Mouse (Mus musculus): Measurements from ENCODE around the gene Xpnpep2.
A peak's percentile ranks its signal among the peaks of the same experiment; 100 is the strongest.

The Xpnpep2 gene

DNA sequence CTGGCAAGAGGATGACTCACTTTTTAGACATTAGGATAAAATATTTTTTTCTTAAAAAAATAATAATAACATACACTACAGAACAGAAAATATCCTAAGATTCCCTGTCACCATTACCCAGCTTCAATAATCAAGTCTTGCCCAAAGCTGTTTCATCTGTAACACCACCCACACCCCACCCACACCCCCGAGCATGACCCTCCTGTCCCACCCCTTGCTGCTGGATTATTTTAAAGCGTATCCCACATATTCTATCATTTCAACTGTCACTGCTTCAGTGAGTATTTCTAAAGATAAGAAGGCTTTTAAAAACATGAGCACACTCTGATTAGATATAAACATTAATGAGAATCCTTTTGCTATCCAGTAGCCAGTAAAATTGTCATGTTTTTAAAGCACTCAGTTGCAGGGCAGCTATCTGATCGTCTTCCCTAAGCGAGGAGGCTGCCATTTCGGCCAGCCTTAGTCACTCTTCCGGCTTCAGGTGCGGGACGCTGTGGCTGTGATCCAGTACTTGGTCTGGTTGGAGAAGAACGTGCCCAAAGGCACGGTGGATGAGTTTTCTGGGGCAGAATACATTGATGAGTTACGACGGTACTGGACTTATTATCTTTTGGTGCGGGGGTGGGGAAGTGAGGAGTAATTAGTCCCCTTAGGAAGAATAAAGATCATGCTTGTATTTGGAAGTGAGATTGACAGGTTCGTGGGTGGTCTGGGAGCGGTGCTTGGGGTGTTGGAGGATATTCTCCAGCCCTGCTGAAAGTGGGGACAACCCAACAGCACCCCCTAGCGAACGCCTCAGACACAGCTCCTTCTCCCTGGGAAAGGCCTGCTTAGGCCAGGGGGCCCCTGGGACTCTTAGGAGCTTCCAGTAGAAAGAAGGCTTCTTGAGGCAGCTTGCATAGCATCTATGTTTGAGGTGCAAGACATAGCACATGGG is 15.9 kb downstream of the Xpnpep2 start:
- DNase-seq (ENCODE audit: low read depth, low spot score): no peak

DNA sequence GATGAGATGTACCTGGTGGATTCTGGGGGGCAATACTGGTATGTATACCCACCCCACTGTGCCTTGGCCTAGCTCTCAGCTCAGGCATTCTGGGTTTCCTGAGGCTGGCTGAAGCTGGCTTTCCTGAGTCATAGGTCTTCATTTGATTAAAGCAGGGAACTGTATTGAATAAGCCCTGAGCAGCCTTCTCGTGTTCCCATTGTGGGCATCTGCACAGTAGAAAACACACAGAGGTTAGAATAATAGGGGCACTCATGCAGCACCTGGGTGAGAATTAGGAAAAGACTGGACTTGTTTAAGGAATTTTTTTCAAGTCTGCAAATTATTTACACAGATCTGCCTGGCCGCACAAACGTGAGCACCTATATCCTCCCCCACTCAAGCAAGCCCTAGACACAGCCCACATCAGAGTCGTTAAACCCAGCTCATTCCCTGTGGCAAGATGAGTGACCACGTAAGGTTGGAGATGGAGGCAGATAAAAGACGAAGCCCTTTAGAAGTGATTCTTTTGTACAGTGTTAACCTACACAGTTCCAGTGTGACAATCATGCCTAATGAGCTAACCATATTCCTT is 18.5 kb downstream of the Xpnpep2 start:
- DNase-seq (ENCODE audit: low read depth, low spot score): no peak

DNA sequence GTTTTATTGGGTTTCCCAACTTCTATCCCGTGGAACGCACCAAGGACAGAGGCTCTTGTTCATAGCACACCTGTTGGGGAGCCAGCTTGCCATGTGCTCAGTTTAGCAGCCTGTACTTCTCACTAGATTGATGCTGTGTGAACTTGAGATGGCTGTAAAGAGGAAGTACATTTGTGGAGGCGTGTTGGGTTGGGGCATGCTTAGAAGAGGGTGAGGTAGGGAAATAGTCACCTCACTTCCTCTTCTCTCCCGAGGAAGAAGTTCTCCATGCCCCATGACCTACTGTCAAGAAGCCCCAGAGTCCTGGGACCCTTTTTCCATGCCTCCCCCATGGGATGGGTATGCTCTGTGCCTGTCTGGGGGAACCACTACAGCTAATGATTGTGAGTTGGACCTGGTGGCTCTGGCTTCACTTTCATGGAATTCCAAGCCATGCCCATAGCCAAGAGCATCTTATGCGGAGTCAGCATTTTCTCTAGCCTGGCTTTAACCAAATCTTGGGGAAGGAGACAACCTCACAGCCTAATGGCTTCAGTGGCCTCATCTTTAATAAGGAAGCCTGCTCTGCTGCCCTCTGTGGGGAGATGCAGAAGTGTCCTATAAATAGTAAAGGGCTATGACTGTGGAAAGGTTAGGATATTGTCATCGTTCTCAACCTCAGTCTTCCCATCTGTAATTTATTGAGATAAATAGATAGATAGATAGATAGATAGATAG is 19.1 kb downstream of the Xpnpep2 start:
- DNase-seq (ENCODE audit: low read depth, low spot score): no peak

DNA sequence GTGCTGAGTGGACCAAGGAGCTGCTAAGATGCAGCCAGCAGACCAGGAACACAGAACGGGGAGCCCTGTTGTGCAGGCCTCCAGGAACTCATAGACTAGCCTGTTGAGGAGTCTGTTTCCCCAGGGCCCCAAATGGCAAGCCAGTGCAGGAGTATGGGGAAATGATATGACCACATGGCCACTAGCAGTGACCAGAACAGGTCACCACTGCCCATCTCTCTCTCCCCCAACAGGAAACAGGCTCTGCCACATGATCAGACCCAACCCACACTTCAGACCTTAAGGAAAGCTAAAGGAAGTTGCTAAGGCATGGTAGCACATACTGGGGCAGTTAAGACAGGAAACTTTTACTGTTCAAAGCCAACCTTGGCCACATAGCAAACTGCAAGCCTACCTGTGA is 20.6 kb downstream of the Xpnpep2 start:
- no peak for DNase-seq (ENCODE audit: low read depth, low spot score)

DNA sequence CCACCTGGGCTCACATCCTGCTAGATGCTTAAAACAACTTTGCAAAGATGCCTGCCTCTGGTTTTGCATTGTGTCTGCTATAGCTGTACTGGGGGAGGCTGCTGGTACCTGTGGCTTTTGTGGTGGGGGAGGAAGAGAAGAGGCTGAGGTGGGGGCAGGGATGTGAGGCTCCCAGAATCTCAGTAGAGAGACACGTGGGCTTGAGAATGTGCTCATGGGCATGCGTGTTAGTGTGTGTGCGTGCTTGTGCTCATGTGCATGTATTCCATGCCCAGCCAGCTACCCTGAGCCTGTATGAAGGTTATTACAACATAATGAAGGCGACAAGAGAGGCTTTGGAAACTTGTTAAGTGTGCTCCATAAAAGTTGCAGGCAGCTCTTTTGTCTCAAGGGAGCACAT is 28.4 kb downstream of the Xpnpep2 start:
- no peak for DNase-seq (ENCODE audit: low read depth, low spot score)

DNA sequence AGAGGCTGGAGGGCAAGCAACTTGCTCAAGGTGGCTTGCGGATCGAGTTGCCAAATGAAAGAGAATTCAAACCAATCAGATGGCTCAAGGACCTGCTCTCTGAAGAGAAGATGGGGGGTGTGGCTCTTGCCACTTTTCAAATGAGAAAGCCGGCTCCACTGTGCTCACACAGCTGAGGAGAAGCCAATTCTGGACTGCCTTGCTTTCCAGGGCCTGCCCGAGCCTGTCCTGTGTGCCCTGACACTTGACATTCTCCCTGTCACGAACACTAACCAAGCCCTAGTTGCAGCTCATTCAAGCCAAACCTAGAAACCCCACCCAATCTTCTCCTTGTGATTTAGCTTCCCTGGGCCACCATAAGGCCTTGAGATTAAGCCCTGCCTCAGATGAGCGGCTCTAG is 29.5 kb downstream of the Xpnpep2 start:
- DNase-seq (ENCODE audit: low read depth, low spot score): no peak

DNA sequence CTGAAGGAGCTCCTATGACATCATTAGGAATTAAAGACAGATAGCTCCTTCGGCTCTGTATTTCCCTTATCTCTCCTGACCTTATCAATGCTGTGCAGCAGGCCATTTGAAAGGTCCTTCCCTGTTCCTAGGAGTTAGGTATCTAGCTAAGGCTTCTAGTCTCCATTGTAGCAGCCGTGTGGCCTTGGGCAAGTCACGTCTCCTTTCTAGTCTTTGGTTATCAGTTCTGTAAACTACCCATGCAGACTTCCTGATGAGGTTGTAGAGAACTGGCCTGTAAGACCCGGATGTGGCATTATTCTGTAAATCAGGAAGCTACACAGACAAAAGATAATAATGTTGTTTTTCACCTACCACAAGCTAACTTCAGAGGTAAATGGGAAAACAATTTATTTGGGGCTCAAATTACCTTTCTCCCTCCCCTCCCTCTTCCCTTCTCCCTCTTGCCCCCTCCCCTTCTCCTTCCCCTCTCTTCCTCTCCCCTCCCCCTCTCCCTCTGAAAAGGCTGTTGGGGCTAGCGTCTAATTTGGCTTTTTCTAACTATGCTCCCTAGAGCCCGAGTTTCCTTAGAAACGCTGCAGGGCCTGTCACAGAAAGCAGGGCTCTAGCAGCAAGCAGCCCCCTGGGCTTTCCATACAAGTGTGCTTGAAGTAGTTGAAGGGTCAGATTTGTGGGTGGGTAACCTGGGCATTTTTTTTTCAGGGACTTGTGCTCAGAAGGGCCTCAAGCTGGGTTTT is 30.2 kb downstream of the Xpnpep2 start:
- no peak for DNase-seq (ENCODE audit: low read depth, low spot score)

DNA sequence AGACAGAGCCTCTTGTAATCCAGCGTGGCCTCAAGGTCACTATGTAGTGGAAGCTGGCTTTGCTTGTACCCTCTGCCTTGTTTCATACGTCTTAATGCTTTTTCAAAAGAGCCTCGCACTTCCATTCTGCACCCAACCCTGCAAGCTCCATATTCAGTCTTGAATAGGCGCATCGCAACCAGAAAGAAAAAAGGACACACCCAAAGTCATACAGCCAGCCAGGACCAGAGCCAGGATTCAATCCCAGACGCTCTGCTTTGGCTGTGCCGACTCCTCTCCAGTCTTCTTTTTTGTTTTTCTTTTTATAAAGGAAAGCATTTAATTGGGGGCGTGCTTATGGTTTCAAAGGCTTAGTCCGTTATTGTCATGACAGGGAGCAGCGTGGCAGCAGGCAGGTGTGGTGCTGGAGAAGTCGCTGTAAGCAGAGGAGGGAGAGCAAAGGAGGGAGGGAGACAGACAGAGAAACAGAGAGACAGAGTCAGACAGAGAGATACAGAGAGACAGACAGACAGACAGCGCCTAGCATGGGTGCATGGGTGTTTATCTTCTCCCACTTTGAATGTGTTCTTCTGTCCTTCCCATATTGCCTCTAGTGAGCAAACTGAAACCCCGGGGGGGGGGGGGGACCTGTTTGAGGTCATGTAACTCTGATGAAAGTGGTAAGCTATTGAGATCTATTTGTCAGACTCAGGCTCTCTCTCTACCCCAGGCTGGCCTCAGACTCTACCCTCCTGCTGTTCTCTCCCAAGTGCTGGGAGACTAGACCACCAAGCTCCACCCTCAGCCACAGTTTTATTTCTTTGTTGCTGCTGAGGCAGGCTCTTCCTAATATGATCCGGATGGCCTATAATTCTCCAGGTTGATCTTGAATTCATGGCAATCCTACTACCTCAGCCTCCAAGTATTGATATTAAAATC is 31.1 kb downstream of the Xpnpep2 start:
- no peak for DNase-seq (ENCODE audit: low read depth, low spot score)

DNA sequence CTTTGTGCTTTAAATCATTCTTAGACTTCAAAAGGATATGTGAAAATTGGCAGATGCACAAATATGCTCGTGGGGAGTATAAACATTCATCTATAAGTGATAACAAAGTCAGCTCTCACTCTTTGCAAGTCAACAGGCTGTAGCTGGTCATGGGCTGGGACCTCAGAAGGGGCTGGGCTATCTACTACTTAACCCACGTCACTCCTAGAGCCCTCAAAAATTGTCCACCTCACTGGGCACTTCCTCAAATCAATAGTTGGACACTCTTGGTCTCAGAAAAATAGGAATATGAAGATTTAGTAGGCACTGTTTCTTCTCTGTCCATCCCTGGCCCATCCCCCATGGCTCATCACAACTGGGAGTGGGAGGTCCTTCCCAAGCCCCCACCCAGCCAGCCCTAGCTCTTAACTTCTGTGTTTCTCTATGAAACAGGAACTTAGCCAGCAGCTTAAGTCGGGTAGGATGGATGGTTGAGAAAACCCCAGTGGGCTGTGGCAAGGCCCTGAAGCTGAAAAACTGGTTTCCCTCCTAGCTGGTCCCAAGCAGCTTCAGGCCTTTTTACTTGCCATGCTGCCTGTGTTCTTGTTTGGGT is 31.9 kb downstream of the Xpnpep2 start:
- DNase-seq (ENCODE audit: low read depth, low spot score): no peak

DNA sequence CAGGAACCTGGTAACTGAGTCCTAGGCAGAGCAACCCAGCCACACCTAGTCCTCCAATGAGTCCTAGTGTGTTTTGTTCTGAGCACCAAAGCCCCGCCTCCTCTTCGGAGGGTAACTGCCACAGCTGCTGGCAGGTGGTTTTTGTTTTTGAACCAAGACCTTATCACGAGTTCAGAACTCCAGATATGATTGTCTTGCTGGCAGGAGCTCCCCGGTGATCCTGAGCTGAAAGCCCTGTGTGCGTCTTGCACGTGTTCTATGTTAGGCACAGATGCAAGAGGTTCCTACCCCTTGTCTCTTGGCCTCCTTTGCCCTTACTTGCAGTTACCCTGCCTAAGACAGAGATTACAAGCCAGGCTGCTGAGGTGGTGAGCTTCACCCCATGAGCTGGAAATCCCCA is 33.0 kb downstream of the Xpnpep2 start:
- no peak for DNase-seq (ENCODE audit: low read depth, low spot score)

DNA sequence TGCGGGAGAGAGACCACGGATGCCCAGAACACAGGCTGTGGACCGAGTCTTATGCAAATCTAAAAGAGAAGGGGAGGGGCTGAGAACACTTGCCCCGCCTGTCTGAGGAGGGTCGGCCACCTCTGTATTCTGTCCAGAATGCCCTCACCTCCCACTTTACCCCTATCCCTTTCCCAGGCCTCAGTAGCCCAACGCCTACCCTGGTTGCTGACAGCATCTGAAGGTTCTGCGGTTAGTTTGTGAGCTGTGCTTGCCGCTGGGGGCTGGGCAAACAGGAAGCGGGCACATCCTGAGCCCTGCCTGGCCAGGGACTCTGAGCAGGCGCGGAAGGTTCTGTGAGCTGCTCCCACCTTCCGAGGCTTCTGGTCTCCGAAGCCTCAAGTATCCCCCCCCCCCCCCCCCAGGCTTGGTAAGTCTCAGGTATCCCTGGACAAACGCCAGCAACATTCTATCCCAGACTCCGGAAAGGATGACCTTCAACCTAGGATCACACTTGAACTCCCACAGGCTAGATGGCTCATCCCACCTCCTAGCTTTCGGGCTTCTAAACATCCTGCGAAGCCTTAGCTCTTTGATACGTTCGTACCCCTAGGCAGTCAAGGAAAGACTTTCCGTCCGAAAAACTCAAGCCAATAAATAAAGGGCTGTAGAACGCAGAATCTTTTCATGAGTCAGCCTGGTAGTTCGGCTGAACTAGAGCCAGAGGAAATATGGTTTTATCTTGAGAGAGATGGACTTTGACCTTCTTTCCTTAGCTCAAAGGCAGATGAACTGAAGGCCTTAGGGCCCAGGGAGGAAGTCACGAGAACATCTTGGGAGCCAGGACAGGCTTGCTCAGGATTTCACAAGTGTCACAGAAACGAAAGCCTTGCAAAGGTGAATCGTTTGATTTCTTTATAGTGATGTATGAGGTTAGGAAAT is 35.1 kb downstream of the Xpnpep2 start:
- DNase-seq (ENCODE audit: low read depth, low spot score): no peak

DNA sequence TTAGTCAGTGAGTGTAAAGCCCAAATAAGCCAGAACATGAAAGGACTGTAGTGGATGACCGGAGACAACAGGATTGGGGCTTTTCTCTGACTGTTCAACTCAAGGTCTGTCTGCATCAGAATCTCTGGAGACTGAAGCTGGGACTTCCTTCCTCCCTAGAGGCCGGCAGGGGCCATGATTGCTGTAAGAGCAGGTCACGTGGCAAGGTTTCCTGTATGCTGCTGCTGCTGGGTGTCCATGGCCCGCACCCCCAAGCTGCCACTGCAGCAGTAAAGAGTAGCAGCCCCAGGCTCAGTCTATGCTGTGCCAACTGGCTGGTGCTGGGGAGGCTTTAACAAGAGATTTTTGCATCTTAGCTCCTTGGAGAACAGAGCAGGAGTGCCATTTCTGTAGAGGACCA is 37.7 kb downstream of the Xpnpep2 start, which contains the start of gene Sash3:
TSS of gene Sash3 (plus strand) at position 175 of the 400 bp plus-strand sequence.
- no peak for DNase-seq (ENCODE audit: low read depth, low spot score)

DNA sequence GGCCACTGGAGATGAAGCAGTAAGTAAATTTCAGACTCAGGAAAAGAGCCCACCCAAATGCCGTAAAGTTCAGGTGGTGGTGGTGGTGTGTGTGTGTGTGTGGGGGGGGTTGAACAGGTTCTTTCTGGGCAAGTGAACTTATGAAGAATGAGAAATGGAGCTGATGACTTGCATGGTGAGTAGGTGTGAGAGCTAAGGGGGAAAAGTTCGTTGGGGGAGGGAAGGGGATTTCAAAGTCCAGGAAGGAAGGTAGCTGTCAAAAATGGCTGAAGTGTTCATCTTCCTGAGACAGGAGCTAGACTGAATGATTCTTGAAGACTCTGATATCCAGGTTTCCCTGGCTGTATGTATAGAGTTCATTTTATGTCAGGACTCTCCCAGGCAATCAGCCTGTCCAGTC is 38.7 kb downstream of the Xpnpep2 start:
- DNase-seq (ENCODE audit: low read depth, low spot score): no peak

DNA sequence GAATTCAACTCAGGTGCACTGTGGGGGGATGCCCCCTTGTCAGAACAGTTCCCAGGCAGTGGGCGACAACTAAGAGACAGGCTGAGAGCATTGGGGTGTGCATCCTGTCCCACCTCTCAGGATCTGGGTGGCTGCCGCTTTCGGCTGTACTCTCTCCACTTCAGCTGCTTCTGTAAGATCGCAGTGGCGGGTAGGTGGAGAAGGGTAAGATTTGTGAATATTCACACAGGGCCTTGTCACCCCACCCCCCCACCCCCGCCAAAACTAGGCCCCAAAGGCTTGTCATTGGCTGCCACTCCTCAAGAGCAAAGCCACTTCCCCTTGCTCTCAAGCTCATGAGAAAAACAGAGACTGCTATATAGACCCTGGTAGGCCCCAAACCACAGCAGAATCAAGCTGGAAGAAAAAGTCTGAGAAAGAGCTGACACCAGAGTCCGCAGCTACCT is 39.2 kb downstream of the Xpnpep2 start:
- no peak for DNase-seq (ENCODE audit: low read depth, low spot score)

DNA sequence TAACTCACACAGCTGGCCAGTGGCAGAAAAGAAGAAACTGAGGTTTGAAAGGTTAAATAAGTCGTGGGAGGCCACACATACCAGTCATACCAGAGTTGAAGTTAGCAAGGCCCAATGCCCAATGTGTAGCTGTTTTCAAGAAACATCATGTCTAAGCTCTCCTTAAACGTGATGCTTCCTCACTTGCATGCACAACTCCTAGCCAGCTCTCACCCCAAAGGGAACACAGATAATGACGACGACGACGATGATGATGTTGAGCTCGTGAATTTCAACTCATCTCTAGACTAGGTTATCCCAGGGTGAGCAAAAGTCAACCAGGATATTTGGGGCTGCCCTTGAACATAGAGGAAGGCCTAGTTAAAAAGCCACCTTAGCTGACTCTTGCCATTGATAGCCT is 43.6 kb downstream of the Xpnpep2 start:
- DNase-seq (ENCODE audit: low read depth, low spot score): no peak

DNA sequence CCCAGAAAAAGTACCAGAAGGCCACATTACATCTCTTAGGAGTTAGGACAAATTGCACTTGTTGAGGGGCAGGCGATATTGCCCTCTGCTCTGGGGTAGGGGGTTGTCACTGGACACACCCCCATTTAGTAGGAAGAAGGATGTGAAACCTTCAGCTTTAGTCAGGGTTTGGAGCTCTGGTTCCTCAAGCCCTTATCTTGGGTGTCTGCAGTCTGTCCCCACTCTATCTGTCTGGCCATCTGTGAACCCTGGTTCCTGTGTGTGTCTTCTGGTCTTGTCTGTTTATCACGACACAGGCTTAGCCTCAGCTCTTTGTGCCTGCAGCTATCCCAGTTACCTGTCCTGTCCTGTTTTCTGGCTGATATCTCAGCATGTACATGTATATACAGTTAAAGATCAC is 44.9 kb downstream of the Xpnpep2 start:
- DNase-seq (ENCODE audit: low read depth, low spot score): no peak

DNA sequence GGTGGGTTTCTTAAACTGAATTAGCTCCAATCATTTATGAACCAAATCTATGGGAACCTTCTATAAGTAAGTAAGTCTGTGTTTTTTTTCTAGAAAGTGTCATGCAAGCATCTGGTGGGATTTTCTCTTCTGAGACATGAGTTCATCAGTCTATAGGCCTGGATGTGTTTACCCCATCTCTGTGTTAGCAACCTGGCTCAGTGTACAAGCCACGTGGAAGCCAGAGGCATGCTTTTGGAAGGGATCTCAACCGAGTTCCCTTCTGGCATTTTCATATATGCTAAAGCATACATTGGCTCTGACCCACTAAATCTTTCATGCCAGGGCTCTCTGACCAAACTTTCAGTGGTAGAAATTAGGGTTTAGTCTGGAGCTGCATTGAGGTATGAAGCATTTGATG is 45.4 kb downstream of the Xpnpep2 start:
- DNase-seq (ENCODE audit: low read depth, low spot score): no peak

DNA sequence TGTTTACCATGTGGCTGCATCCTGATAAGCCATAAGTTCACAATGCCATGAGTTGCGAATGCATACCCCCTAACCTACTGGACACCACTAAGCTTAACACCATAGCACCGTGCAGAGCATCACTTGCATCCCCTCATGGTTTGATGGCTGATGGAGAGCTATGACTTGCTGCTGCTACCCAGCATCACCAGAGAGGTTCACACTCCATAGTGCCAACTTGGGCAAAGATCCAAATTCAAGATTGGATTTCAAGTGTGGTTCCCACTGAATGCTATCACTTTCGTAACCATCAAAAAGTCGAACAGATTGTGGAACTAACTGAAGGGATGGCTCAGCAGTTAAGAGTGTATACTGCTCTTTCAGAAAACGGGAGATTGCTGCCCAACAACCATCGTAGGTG is 47.0 kb downstream of the Xpnpep2 start:
- peak; percentile 21 for DNase-seq (ENCODE audit: low read depth, low spot score)

DNA sequence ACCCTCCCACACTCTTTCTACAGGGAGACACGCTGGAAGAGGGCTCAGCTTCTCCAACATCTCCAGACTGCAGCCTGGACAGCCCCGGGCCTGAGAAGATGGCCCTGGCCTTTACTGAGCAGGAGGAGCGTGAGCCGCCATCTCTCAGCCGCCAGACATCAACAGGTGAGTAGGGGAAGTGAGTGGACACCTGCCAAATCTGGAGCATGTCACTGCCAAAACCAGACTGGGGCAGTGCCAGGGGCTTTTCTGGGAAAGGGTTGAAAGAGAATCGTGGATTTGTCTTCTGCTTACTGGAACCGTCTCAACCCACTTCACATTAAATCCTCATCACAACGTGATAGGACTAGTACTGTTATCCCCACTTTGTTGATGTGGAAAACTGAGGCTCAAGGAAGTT is 48.9 kb downstream of the Xpnpep2 start:
- DNase-seq (ENCODE audit: low read depth, low spot score): no peak

Measured in telencephalon, adult 2 months (tissue).